ENCODE assay signal across 11 mouse cellular contexts in the genomic region with DNA sequence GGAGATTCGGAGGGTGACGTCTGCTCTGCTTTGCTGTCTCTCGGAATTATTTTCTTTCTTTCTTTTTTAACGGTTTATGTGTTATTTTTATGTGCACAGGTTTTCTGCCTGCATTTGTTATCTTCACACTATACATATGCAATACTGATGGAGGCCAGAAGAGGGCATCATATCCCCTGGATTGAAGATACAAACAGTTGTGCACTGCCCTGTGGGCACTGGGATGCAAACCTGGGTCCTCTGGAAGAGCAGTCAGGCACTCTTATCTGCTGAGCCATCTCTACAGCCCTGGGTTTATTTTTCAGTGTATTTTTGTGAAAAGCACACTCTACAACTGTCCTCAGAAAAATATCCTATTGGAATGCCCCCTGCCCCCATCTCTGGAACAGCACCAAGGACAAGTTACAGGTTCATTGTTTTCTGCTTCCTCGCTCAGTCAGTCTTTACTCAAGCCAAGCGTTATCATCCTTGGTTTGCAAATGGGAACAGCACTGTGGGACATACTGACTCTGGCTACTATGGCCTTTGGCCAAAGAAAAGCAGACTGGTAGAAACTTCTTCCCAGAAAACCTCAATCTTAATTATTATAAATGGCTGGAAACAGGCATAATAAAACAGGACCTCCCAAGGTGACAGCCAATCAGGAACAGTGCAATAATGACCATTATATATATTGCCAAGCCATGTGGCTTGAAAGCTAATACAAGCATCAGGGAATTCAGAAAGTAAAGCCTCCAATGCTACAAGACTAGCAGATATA.
DNase-seq lines count a peak whose midpoint lies in the region; ATAC-seq lines count a peak whose summit lies in the region.
"Had no signal": no experiment of that assay in that cellular context is flagged by ENCODE, and none has a peak within 500 bp of the region (broad histone marks: within the 10 kb centered on the region; RNA-seq: fewer than 3 reads in every experiment).

No protein-coding gene starts in this region.

- H3K9ac ChIP-seq in lung, embryonic 16.5 days (ENCODE audit: low read length), result no peak overlapping the region
- H3K9ac ChIP-seq in forebrain, embryonic 15.5 days (replicated peaks), result no peak overlapping the region
- H3K9ac ChIP-seq: hindbrain, embryonic 12.5 days; limb, embryonic 13.5 days had no signal

- no peaks in the 10 kb centered on the region for H3K36me3 ChIP-seq in lung, embryonic 16.5 days (ENCODE audit: control insufficient read depth, insufficient read depth, low read length)
- H3K36me3 ChIP-seq in forebrain, embryonic 15.5 days, result no peaks in the 10 kb centered on the region
- H3K36me3 ChIP-seq: hindbrain, embryonic 12.5 days; limb, embryonic 13.5 days had no signal

- no peak overlapping the region for H3K27ac ChIP-seq in lung, embryonic 16.5 days (ENCODE audit: low read length)
- H3K27ac ChIP-seq in forebrain, embryonic 15.5 days (replicated peaks), result no peak overlapping the region
- H3K27ac ChIP-seq: hindbrain, embryonic 12.5 days; limb, embryonic 13.5 days had no signal

- no peak overlapping the region for H3K4me2 ChIP-seq in lung, embryonic 16.5 days (ENCODE audit: low read depth, low read length)
- no peak overlapping the region for H3K4me2 ChIP-seq in forebrain, embryonic 15.5 days (replicated peaks)
- H3K4me2 ChIP-seq: hindbrain, embryonic 12.5 days; limb, embryonic 13.5 days had no signal

- no peak for ATAC-seq in CD4-positive, CD25-positive, alpha-beta regulatory T cell, adult 4 months
- ATAC-seq in lung, embryonic 16.5 days (ENCODE audit: low read depth), result peak; percentile 62
- ATAC-seq in megakaryocyte progenitor cell, adult 5-6 weeks (replicated peaks; ENCODE audit: poor library complexity), result peak; percentile 52; the same call in 1 of the 2 replicates
- ATAC-seq in forebrain, embryonic 15.5 days (replicated peaks), result no peak

- no peaks in the 10 kb centered on the region for H3K27me3 ChIP-seq in lung, embryonic 16.5 days (ENCODE audit: control insufficient read depth, insufficient read depth, low read depth, low read length)
- no peaks in the 10 kb centered on the region for H3K27me3 ChIP-seq in forebrain, embryonic 15.5 days
- H3K27me3 ChIP-seq: hindbrain, embryonic 12.5 days; limb, embryonic 13.5 days had no signal

- H3K4me1 ChIP-seq in lung, embryonic 16.5 days (replicated peaks; ENCODE audit: control insufficient read depth, insufficient read depth, low read length), result no peaks in the 10 kb centered on the region
- H3K4me1 ChIP-seq in forebrain, embryonic 15.5 days, result peaks cover 3% of the 10 kb centered on the region; the same call in 1 of the 2 replicates

- WGBS in lung, embryonic 16.5 days, result 81% methylated on average over 6 of the region's 6 CpGs
- WGBS in forebrain, embryonic 15.5 days, result 88% methylated on average over 6 of the region's 6 CpGs

- peak; percentile 41 for DNase-seq in CD4-positive, CD25-positive, alpha-beta regulatory T cell, adult 2 months (ENCODE audit: low read depth, low spot score)
- DNase-seq in lung, postnatal 10 days, result no peak
- peak; percentile 31 for DNase-seq in adipocyte (ENCODE audit: low spot score)
- no peak for DNase-seq in cerebellum, adult 9-11 months
- DNase-seq: gastrocnemius, postnatal 36 days had no signal

- H3K9me3 ChIP-seq in lung, embryonic 16.5 days (ENCODE audit: control insufficient read depth, low read length), result peaks cover 2% of the 10 kb centered on the region; the same call in 1 of the 2 replicates
- no peaks in the 10 kb centered on the region for H3K9me3 ChIP-seq in forebrain, embryonic 15.5 days
- H3K9me3 ChIP-seq: hindbrain, embryonic 12.5 days; limb, embryonic 13.5 days had no signal

- H3K4me3 ChIP-seq in lung, embryonic 16.5 days (ENCODE audit: low read length), result no peak overlapping the region
- H3K4me3 ChIP-seq in forebrain, embryonic 15.5 days, result no peak overlapping the region
- H3K4me3 ChIP-seq: hindbrain, embryonic 12.5 days; limb, embryonic 13.5 days had no signal

Comparison
In these comparisons a context has a peak if more than half of its experiments do, and no peak if none do; other contexts are left out.
1. DNase-seq: peak in CD4-positive, CD25-positive, alpha-beta regulatory T cell, adult 2 months (single experiment) and adipocyte (single experiment); none in lung, postnatal 10 days (single experiment) and cerebellum, adult 9-11 months (single experiment).
2. ATAC-seq: peak in lung, embryonic 16.5 days (single experiment) and megakaryocyte progenitor cell, adult 5-6 weeks (single experiment); none in CD4-positive, CD25-positive, alpha-beta regulatory T cell, adult 4 months (single experiment) and forebrain, embryonic 15.5 days (single experiment).